Mouse (Mus musculus) adrenal gland, adult 2 months (tissue): ENCODE measurements around the gene Slc39a11. TPM values are rescaled to one million over a fixed set of nuclear protein-coding genes. Genes with fewer than 3 reads are reported as not detected.
"Not testable (repeated sequence)": the region's sequence is repeated elsewhere in the genome, so short reads cannot be mapped to it uniquely, and the experiment has no call there.

Experiments used
- DNase-seq: peaks from one replicate; pipeline ENCODE4 v3.0.0; 2021
- polyA plus RNA-seq: library from polyadenylated mRNA; depleted of rRNA; stranded (reverse); fragments of >200 nt; gene quantifications from 2 replicates; pipeline ENCODE4 v1.2.3, GENCODE M21; 2012
- total RNA-seq, 2 experiments: library from RNA; stranded (reverse); gene quantifications; 2 replicates each; pipeline ENCODE4 v1.2.3; 2021

The Slc39a11 gene
- total and polyA plus RNA-seq, 3 experiments: 22.9 to 34.4 (median 31.5) TPM

DNA sequence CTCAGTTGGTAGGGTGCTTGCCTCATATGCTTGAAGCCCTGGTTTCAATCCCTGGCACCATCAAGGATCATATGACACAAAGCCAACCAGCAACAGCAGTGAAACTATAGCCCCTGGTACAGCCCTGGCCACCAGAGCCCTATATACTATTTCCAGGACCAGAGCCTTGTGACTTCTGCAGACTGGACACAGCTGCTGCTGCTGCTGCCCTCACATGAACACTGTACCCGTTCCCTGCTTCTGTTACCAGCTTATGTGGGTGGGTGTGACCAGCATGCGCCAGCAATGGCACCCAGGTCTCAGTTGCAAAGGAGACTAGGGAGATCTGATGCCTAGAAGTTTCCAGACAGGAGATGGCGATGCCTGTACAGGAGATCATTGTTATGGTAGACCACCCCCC, 52.2 kb downstream of the Slc39a11 start:
- DNase-seq: no peak

DNA sequence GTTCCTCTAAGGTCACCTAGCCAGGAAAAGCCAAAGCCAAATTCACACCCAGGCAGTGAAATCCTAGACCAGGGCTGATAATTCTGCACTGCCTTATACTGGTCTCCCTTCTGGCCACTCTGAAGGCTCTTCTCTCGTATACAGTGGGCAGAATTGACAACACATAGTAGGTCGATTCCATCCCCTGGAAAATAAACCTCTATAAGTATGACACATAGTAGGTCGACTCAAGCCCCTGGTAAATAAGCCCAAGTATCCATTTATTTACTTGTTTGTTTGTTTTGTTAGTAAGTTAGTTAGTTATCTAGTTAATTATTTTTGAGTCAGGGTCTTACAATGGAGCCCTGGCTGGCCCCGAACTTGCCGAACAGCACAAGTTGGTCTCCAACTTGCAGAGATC, 54.7 kb downstream of the Slc39a11 start:
- DNase-seq: no peak

DNA sequence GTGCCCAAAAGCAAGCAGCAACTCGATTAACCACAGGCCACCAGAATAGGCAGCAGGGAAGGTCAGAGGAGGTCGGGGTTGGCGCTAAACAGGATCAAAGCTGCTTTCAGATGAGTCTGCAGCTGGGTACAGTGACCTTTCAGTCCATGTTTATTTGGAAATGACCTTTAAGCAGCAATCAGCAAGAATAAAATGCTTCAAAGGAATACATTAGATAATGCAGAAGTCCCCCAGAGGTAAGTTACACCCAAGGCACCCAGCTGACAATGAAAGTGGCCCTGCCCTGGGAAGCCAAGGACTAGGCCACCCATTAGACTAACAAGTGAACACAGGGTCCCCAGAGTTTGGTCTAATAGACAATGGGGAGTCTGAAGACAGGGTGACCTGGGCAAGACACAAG, 60.9 kb downstream of the Slc39a11 start:
- DNase-seq: peak; percentile 33

DNA sequence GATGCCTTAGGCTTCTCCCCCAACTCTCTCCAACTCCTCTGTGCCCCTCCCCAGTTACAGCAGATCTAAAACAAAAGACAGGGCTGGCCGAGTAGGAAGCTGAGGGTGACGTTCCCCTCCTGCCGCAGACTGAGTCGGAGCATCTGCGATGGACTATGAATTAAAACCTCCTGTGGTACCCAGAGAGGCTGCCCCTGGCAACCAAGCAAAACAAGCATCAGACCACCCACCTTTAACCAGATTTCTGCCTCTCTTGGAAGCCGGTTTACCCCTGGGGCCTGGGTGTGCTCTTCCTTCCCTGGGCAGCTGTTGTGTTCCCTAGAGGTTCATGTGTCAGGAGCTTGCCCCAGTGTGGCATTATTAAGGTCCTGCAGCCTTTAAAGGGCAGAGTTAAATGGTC, 63.5 kb downstream of the Slc39a11 start:
- no peak for DNase-seq

DNA sequence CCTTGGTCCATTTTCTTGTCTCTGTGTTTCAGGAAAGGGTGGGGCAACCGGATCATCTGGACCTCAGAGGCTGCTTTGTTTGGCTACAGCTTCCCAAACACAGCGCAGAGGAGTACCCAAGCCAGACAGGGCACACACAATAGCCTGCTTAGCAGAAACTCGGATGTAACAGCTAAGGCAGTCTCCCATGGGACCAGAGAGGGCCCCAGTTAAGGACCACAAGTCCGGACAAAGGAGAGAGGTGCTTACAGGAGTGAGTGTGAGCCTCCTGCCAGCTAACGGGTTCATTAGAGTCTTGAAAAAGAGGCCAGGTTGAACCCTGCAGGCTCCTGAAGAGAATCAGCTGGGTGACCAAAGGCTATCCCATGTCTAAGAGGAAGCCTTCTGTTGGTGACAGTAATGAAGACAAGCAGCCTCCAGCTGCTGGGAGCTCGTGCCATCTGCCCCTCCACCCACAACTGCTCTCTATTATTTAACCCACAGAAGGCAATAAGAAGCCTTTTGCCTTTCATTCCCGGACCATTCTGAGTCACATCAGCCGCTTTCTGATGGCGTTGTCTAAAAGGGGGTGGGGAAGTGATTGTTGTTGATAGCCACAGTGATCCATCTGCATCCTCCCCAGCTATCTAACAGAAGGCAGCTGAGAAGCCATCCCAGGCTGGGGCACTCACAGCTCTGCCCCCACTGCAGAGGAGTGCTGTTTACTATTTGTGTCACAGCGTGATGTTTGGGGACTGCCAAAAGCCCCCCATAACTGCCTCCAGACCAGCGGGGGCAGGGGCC, 65.8 kb downstream of the Slc39a11 start:
- DNase-seq: no peak

DNA sequence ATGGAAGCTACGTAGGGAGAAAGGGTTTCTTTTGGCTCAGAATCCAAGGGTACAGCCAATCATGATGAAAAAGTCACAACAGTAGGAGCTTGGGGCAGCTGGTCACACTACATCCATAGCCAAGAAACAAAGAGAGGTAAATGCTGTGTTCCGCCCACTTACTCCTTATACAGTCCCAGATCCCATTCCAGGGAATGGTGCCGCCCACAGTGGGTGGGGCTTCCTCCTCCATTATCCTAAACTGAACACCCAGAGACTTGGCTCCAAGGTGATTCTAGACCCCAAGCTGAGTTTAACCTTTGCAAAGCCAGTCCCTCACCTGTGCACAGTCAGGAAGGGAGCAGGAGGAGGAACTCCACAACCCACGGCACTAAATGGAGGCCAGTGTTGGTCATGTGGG, 72.7 kb downstream of the Slc39a11 start:
- no peak for DNase-seq

DNA sequence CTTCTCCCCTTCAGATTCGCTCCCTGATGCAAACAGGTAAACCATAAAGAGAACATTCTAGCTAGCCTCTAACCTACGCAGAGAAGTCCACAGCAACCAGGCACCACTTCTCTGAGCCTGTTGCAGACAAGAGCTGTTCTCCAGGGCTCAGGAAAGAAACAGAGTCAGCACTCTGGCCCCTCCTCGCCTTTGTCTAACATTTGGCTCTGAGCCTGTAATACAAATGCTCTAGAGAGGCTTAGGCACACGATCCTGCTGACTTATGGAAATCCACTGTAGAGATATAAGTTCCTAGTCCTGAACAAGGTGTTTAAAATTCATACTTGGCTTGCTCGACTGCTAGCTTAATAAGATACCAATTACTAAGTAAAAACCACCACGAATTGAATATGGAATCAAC, 77.2 kb downstream of the Slc39a11 start:
- no peak for DNase-seq

DNA sequence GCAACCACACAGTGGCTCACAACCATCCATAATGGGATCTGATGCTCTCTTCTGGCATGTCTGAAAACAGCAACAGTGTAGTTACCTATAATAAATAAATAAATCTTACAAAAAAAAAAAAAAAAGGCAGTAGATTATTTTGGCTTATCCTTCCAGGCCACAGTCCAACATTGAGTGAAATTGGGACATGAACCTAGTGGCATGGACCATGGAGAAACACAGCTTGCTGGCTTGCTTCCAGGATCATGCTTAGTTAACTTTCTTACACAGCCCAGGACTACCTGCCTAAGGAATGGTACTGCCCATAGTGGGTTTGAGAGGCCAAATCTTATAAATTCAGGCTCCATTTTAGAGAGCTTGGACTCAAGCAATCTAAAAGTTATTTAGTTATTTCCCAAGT, 78.3 kb downstream of the Slc39a11 start:
- DNase-seq: no peak

DNA sequence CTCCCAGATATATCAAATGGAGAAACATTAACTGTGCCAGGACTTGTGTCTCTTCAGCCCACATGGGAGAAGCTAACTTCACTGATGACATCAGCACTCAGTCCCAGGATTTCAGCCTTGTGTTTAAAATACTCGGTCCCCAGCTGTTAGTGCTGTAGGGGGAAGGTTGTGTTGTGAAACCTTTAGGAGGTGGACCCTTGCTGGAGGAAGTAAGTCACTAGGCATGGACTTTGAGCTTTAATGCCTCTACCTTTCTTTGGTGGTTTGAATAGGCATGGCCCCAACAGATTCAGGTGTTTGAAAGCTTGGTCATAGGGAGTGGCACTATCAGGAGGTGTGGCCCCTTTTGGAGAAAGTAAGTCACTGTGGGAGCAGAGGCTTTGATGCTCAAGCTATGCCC, 80.9 kb downstream of the Slc39a11 start:
- no peak for DNase-seq

DNA sequence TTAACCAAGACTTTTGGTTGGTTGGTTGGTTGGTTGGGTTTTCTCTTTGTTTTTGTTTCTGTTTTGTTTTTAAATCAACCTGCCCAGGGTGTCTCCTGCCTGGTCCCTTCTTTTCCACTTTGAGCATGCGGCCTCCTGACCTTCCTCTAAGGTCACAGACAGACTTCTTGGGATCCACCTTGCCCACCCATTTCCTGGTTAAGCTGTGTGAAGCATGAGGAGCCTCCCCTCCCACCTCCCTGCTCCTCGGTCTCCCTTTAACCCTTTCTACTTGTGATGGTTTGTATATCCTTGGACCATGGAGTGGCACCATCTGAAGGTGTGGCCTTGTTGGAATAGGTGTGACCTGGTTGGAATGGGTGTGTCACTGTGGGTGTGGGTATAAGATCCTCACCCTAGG, 82.0 kb downstream of the Slc39a11 start:
- not testable (repeated sequence) for DNase-seq

DNA sequence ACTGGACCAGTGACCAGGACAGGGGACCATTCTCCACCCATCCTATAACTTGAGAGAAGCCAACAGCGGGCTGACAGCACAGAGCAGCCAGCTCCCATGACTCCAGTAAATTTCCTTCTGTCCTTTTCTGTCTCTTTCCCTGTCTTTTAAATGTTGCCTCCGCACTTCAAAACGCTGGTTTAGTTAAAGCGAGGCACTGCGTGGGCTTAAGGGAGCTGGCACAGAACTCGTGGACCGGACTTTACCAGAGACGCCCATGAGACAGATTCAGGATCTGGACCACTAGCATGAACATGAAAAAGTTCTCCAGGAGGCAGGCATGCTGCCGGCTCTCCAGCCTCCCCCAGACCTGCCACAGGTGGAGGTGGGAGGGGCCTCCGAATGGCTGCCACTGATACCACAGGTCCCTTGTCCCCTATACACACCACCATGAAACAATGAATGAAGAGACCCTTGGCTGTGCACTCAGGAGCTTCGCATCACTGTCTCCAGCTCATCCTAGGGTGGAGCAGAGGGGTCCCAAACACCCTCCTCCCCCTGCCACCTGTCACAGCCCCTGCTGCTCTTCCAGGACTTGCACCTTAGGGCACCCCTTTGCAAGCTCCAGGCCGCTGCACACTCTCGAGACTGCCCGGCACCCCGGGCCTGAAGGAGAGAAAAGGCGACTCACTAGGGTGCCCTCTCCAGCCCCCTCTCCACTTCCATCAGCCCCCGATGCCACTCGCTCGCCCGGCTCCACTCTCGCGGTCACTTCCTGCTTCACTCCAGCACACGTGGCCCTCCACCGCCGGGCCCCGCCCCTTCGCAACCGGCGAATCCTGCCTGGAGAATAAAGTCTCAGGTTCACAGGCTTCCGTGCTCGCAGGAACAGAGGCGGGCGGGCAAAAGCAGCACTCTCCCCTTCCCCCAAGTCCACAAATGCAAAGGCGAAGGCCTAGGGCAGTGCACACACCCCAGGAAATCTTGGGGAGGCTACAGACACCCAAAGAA, 84.6 kb downstream of the Slc39a11 start:
- peak; percentile 89 for DNase-seq

DNA sequence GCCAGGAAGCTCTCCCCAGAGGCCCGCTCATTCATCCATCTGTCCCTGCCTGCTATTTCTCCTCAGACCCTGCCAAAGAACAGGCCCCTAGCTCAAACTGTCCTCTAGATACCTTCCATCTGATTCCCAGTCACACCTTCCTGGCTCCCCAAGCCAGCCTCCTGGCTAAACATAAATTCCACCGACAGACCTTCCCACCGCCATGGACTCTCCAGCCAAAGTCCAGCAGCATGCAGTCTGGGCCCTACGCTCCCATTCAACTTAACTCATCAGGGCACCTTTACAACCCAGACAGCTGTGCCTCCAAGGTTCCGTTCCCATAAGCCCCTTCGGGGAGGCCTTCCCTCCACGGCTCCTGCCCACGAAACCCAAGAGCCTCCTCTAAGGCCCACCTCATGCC, 87.6 kb downstream of the Slc39a11 start:
- no peak for DNase-seq

DNA sequence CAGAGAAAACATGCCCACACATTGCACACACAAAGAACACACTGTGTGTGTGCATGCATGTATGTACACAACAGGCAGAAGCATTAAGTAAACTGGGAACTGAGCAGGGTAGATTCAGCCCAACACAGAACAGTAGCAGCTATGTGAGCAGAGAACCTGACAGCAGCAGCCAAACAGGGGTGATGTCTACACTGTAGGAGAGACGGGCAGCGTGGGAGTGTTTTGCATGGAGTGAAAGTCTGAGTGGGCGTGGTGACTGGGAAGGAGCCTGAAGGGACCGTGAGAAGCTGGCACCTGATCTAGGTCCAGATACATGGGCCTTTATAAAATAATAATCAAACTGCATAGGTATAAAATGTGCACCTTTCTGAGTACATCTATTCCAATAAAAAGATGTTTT, 89.7 kb downstream of the Slc39a11 start:
- no peak for DNase-seq

DNA sequence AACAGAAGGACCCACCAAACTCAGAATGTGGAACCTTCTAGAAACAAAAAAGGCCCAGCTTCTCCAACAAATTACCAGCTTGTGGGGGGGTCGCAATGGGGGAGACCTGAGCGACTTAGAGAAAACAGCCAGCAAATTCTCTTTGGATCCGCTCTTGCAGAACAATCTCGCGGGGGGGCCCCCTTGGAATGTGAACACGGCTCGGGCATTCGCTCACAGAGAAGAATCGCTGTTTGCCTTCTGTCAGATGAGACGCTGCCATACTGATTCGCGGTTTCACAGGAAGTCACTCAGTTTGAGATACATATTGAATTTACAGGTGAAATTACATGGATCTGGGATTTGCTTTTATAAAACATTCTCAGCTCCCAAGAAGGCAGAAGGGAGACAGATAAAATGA, 91.4 kb downstream of the Slc39a11 start:
- no peak for DNase-seq

DNA sequence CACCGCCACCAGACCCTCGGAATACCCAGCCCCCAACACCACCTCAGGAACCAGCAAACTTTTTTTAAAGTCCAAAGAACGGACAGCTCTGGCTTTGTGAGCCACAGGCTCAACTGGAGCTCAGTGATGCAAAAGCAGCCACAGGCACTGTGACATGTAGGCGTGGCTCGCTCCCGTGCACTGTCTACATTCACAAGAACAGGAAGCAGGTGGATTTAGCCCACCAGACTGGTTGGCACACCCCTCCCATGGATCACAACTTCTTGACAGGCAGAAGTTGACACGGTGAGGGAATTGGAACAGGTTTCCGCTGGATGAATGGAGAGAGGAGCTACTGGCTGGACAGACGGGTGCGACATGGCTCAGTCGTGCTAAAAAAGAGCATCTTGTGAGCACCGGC, 93.7 kb downstream of the Slc39a11 start:
- DNase-seq: no peak

DNA sequence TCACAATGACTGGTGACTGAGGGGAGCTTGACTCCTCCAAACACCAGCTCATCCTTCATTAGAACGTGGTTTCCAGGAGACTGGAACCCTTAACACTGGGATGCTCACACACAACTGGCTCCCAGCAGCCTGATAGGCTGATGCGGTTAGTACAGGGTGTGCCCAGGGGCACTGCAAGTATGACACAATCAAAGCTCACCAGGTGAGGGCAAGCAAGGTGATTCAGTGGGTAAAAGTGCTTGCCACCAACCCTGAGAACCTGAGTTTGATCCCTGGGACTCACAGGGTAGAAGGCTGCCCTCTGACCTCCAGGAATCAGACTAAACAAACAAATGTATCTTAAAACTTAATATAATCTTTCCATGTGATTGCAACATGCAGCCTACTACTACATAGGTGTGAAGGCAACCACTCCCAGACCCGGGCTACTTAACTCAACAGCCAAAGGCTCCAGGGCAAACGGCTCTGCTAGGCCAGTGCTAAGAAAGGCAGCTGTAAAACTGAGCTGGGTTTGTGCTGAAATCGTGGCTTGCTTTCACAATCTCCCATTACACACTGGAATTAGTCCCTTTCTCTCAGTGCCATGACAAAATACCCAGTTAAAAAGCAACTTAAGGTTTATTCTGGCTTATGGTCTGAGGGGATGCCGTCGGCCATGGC, 95.0 kb downstream of the Slc39a11 start:
- DNase-seq: no peak

DNA sequence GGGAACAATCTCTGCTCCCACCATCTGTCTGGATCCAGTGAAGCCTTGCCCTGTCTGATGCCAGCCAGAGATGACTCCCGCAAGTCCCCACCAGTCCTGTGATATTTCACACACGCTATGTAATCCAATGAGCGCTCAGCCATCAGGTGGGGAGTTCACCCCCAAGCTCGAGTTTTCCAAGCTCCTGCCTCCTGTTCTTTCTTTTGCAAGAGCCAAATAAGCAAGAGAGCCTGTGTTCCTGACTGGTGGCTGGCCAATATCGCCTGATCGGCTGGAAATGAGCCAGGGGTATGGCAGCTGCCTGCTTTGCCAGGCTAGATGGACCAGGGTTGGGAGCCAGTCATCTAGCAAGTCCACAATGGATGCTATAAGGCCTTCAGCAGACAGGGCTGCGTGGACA, 95.7 kb downstream of the Slc39a11 start:
- peak; percentile 17 for DNase-seq

DNA sequence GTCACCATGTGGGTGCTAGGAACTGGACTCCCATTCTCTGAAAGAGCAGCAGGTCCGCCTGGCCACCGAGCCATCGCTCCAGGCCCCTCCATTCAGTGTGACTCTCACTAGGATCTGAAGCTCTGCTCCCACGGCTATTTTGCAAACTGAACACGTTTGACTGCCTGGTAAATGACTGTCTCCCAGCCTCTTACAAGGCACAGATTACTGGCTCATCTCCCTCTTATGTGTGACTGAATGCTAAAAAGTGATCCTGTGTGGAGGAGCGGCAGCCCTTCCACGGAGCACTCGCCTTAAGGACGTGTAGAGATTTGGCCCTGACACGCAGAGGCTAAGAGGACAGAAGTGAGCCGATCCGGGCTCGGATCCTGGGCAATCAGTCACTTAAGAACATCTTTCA, 96.3 kb downstream of the Slc39a11 start:
- DNase-seq: no peak

DNA sequence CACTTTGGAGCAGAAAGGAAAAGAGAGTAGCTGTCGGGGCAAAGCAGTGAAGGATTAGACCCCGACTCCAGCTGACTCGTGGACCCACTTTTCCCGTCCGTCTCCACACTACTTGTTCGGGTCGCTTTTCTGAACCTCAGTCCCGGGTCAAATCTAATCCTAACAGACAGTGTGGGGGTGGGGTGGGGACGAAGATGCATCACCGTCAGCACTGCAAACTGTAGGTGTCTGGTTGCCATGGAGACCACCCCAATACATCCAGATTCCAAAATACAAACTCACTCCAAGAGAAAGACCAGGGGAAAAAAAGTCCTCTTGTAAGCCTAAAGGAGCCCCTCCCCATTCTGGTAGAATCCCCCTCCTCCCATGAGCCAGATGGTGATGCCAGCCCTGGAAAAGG, 97.3 kb downstream of the Slc39a11 start:
- DNase-seq: no peak

DNA sequence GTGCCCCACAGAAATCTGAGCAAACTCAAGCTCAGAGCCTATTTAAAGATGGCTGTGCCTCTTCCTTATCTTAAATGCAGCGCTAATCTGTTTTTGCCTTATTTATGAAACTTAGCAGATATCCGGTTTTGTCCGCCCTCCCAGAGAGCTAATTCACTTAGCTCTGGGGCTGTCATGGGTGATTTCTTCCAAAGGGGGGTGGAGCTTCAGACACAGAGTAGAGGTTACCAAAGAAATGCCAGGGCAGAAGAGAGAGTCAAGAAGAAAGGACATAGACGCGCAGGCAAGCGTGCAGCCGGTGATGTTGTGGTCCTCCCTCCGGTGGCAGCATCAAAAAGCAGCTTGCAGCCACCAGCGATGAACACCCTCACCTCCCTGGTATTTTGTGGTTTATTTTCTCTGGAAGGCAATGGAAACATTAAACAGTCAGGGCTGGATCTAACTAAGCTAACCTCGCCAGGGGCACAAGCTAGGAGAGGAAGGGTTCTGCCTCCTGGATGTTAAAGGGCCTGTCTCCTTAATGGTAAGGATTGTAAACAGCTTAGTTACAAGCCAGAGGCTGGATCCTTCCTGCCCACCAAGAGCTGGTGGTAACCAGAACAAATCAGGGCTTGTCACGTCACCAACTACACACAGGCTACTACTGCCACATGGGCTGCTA, 103.5 kb downstream of the Slc39a11 start:
- DNase-seq: no peak

DNA sequence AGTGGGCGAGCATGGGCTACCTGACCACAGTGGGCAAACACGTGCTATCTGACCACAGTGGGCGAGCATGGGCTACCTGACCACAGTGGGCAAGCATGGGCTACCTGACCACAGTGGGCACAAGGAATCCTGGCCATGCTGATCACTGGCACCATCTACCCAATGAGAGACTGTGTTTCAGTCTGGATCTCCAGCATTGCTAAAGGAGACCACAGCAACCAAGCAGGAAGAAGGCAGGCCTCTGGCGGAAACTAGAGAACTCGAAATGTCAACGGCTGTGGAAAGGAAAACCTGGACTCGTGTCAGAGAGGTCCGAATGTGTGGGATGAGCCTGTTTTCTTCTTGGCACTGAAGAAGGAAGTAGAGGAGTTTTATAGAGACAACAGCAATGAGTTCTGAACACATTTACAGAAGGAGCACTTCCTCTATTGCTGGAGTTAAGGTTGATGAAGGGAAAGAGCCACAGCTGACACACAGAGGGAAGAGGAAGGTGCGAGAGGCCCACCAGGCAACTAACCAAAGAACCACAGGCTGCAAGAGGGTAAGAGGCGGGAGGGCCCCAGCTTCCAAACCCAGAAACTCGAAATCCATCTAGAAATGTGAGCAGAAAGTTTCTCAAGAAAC, 105.8 kb downstream of the Slc39a11 start:
- no peak for DNase-seq

DNA sequence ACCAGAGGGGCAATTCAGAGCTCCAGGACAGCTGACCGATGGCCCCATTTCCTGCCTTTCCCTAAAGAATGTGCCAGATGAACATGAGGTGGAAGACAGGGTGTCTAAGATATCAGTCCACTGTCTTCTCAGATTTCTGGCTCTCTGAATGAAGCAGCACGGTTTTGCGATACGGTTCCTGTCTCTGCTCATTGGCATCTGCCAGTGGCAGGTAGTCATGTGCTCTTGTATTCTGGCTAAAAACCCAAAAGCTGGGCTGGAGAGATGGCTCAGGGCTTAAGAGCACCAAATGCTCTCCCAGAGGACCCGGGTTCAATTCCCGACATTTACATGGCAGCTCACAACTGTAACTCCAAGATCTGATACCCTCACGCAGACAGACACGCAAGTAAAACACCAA, 108.8 kb downstream of the Slc39a11 start:
- DNase-seq: no peak
